Mouse (Mus musculus) liver, adult 2 months (tissue): Measurements from ENCODE around the gene Msrb3. TPM values are rescaled to one million over a fixed set of nuclear protein-coding genes. Genes with fewer than 3 reads are reported as not detected.

ENCODE experiments used
- DNase-seq: peaks from one replicate; pipeline ENCODE4 v3.0.0-alpha.2; 2011; ENCODE audit warnings: low read depth, low spot score; ENCODE audit errors: extremely low read depth
- H3K27ac ChIP-seq: fragments of 200-500 bp; replicated peaks from 2 replicates; pipeline ENCODE4 v1.5.1; 2012; ENCODE audit warnings: low read depth, mild to moderate bottlenecking, control low read depth, inconsistent platforms, low read length; ENCODE audit not compliant: insufficient read depth
- H3K27me3 ChIP-seq: fragments of 200-500 bp; 2 replicates; pipeline ENCODE4 v1.6.1; 2012; ENCODE audit warnings: mild to moderate bottlenecking, moderate library complexity, low read length, inconsistent platforms; ENCODE audit not compliant: control insufficient read depth, insufficient read depth
- H3K36me3 ChIP-seq: fragments of 200-500 bp; 2 replicates; pipeline ENCODE4 v1.6.1; 2012; ENCODE audit warnings: low read length, inconsistent platforms; ENCODE audit not compliant: control insufficient read depth, insufficient read depth
- H3K4me1 ChIP-seq: fragments of 200-500 bp; 2 replicates; pipeline ENCODE4 v1.6.1; 2011; ENCODE audit warnings: low read length; ENCODE audit not compliant: control insufficient read depth, insufficient read depth
- H3K4me3 ChIP-seq: fragments of 200-500 bp; 2 replicates; pipeline ENCODE4 v1.5.1; 2011; ENCODE audit warnings: low read depth, mild to moderate bottlenecking, control low read depth, low read length, moderate library complexity; ENCODE audit not compliant: insufficient read depth
- H3K79me2 ChIP-seq: fragments of 200-500 bp; 2 replicates; pipeline ENCODE4 v1.6.1; 2012; ENCODE audit warnings: inconsistent platforms, mild to moderate bottlenecking, low read length, moderate library complexity; ENCODE audit not compliant: control insufficient read depth, insufficient read depth
- H3K9ac ChIP-seq: fragments of 200-500 bp; 2 replicates; pipeline ENCODE4 v1.6.1; 2012; ENCODE audit warnings: low read depth, mild to moderate bottlenecking, control low read depth, inconsistent platforms, low read length
- CTCF ChIP-seq: fragments of 200-500 bp; IDR thresholded peaks from 2 replicates; pipeline ENCODE4 v1.5.1; 2011; ENCODE audit warnings: low read depth, low read length, control low read depth
- POLR2A ChIP-seq: fragments of 200-500 bp; IDR thresholded peaks from 2 replicates; pipeline ENCODE4 v1.6.1; 2011; ENCODE audit warnings: low read length, control low read depth; ENCODE audit not compliant: insufficient read depth; ENCODE audit errors: extremely low read depth
- WGBS: fragments of 180-500 bp; shearing (Covaris S2); methylation state at CpG from one replicate; pipeline ENCODE4 v1.1.7; 2018; 5-methylcytosine and 5-hydroxymethylcytosine counted together
- polyA plus RNA-seq: library from polyadenylated mRNA; depleted of rRNA; stranded (reverse); fragments of >200 nt; gene quantifications from 2 replicates; pipeline ENCODE4 v1.2.3, GENCODE M21; 2012
- total RNA-seq: library from RNA; depleted of rRNA; stranded (reverse); fragments of >200 nt; gene quantifications from 2 replicates; pipeline ENCODE4 v1.2.3, GENCODE M21; 2014

The Msrb3 gene
- total and polyA plus RNA-seq, 2 experiments = 4.1 to 9.5 TPM

- H3K27me3 ChIP-seq = no peaks in the 10 kb centered on the region
- no peak overlapping the region for H3K9ac ChIP-seq
- no peak for DNase-seq
- H3K4me1 ChIP-seq = 0 out of 2 replicates have a peak, but pooled peaks cover 2% of the 10 kb centered on the region
- peaks cover 7% of the 10 kb centered on the region; the same call in 1 of the 2 replicates for H3K36me3 ChIP-seq
- no peaks in the 10 kb centered on the region for H3K79me2 ChIP-seq
- TF ChIP-seq POLR2A (no peak), CTCF (no peak)
- H3K27ac ChIP-seq = no peak overlapping the region
- no peak overlapping the region for H3K4me3 ChIP-seq
- WGBS = 82% methylated on average over 7 of the region's 7 CpGs
These were observed 58.9 kb downstream of the Msrb3 start for GRCm38 (mm10) chr10:120839966-120840365.

- Histone ChIP-seq H3K79me2 (no peaks in the 10 kb centered on the region), H3K27ac (no peak overlapping the region), H3K4me3 (no peak overlapping the region), H3K36me3 (no peaks in the 10 kb centered on the region), H3K27me3 (no peaks in the 10 kb centered on the region), H3K4me1 (no peaks in the 10 kb centered on the region), H3K9ac (no peak overlapping the region)
- TF ChIP-seq POLR2A = no peak
- TF ChIP-seq CTCF = no peak
- DNase-seq = no peak
- whole genome bisulfite sequencing = 100% methylated on average over 1 of the region's 1 CpGs
These were observed 64.4 kb downstream of the Msrb3 start for GRCm38 (mm10) chr10:120834531-120834930.

- Histone ChIP-seq H3K4me3 (no peak overlapping the region), H3K27ac (no peak overlapping the region), H3K4me1 (no peaks in the 10 kb centered on the region), H3K79me2 (no peaks in the 10 kb centered on the region), H3K9ac (no peak overlapping the region), H3K27me3 (no peaks in the 10 kb centered on the region), H3K36me3 (no peaks in the 10 kb centered on the region)
- no peak for DNase-seq
- no peak for TF ChIP-seq CTCF
- TF ChIP-seq POLR2A = no peak
These were observed 65.1 kb downstream of the Msrb3 start for GRCm38 (mm10) chr10:120833836-120834235.

- no peaks in the 10 kb centered on the region for H3K4me1 ChIP-seq
- 95% methylated on average over 12 of the region's 12 CpGs for WGBS
These were observed 71.1 kb downstream of the Msrb3 start for GRCm38 (mm10) chr10:120827761-120828160.

GRCm38 (mm10) chr10:120826795-120827669, 71.9 kb downstream of the Msrb3 start:
- H3K79me2 ChIP-seq = no peaks in the 10 kb centered on the region
- WGBS = 80% methylated on average over 27 of the region's 27 CpGs
- no peak for TF ChIP-seq POLR2A
- TF ChIP-seq CTCF = no peak
- no peaks in the 10 kb centered on the region for H3K36me3 ChIP-seq
- no peak overlapping the region for H3K27ac ChIP-seq
- no peaks in the 10 kb centered on the region for H3K4me1 ChIP-seq
- no peak for DNase-seq
- H3K9ac ChIP-seq = no peak overlapping the region
- H3K4me3 ChIP-seq = no peak overlapping the region
- H3K27me3 ChIP-seq = no peaks in the 10 kb centered on the region

More at GRCm38 (mm10) chr10:120827761-120828160, 71.1 kb downstream of the Msrb3 start:
- Histone ChIP-seq H3K27me3 (no peaks in the 10 kb centered on the region), H3K27ac (no peak overlapping the region), H3K36me3 (no peaks in the 10 kb centered on the region), H3K79me2 (no peaks in the 10 kb centered on the region), H3K9ac (no peak overlapping the region), H3K4me3 (no peak overlapping the region)
- DNase-seq = no peak
- TF ChIP-seq POLR2A = no peak
- TF ChIP-seq CTCF = no peak

- no peaks in the 10 kb centered on the region for H3K27me3 ChIP-seq
- no peak for TF ChIP-seq CTCF
- TF ChIP-seq POLR2A = no peak
- no peaks in the 10 kb centered on the region for H3K36me3 ChIP-seq
- no peaks in the 10 kb centered on the region for H3K79me2 ChIP-seq
- H3K9ac ChIP-seq = no peak overlapping the region
- DNase-seq = no peak
- H3K27ac ChIP-seq = no peak overlapping the region
- H3K4me1 ChIP-seq = no peaks in the 10 kb centered on the region
- 83% methylated on average over 7 of the region's 7 CpGs for WGBS
- no peak overlapping the region for H3K4me3 ChIP-seq
These were observed 72.5 kb downstream of the Msrb3 start for GRCm38 (mm10) chr10:120826381-120826780.
